Mouse (Mus musculus) embryonic facial prominence, embryonic 10.5 days (tissue): ENCODE data around the gene Mrpl28. TPM values are rescaled to one million over a fixed set of nuclear protein-coding genes. Genes with fewer than 3 reads are reported as not detected.
A peak's percentile ranks its signal among the peaks of the same experiment; 100 is the strongest.

Experiments
- DNase-seq: peaks from one replicate; pipeline ENCODE4 v3.0.0-alpha.2; 2017; ENCODE audit warnings: low spot score
- H3K27ac ChIP-seq: fragments of 300-500 bp; sonication (generic); replicated peaks from 2 replicates; pipeline ENCODE4 v1.5.1; 2016; ENCODE audit warnings: mild to moderate bottlenecking
- H3K27me3 ChIP-seq: fragments of 300-500 bp; sonication (generic); replicated peaks from 2 replicates; pipeline ENCODE4 v1.6.1; 2016; ENCODE audit warnings: low read depth, mild to moderate bottlenecking; ENCODE audit not compliant: poor library complexity, severe bottlenecking
- H3K36me3 ChIP-seq: fragments of 300-500 bp; sonication (generic); replicated peaks from 2 replicates; pipeline ENCODE4 v1.6.1; 2016; ENCODE audit warnings: mild to moderate bottlenecking, moderate library complexity
- H3K4me1 ChIP-seq: fragments of 300-500 bp; sonication (generic); 2 replicates; pipeline ENCODE4 v1.6.1; 2016
- H3K4me3 ChIP-seq: fragments of 300-500 bp; sonication (generic); 2 replicates; pipeline ENCODE4 v1.5.1; 2016; ENCODE audit warnings: mild to moderate bottlenecking, moderate library complexity
- H3K9me3 ChIP-seq: fragments of 300-500 bp; sonication (generic); 2 replicates; pipeline ENCODE4 v1.6.1; 2016; ENCODE audit warnings: mild to moderate bottlenecking
- WGBS: fragments of 180-500 bp; shearing (Covaris S2); methylation state at CpG from one replicate; pipeline ENCODE4 v1.1.7; 2016; 5-methylcytosine and 5-hydroxymethylcytosine counted together
- polyA plus RNA-seq: library from polyadenylated mRNA; unstranded; fragments of >200 nt; fragmentation: Nextera tagmentation; extraction: Ambion mirVana; gene quantifications from 2 replicates; pipeline ENCODE4 v1.2.1, GENCODE M21; 2016

Gene Mrpl28
- polyA plus RNA-seq, 1 experiment from 2014 or later: 289 TPM

- peaks cover 49% of the 10 kb centered on the region for H3K27me3 ChIP-seq
- WGBS: 52% methylated on average over 33 of the region's 33 CpGs
- H3K4me1 ChIP-seq: peaks cover 27% of the 10 kb centered on the region
- peak overlapping the region; percentile 46; the same call in 1 of the 2 replicates for H3K27ac ChIP-seq
- H3K9me3 ChIP-seq: no peaks in the 10 kb centered on the region
- H3K4me3 ChIP-seq: peak overlapping the region; percentile 8; the same call in 1 of the 2 replicates
- peak; percentile 74 for DNase-seq
- peaks cover 2% of the 10 kb centered on the region for H3K36me3 ChIP-seq
Measured at GRCm38 (mm10) chr17:26119766-26120710, 3.3 kb upstream of the Mrpl28 start.

DNA sequence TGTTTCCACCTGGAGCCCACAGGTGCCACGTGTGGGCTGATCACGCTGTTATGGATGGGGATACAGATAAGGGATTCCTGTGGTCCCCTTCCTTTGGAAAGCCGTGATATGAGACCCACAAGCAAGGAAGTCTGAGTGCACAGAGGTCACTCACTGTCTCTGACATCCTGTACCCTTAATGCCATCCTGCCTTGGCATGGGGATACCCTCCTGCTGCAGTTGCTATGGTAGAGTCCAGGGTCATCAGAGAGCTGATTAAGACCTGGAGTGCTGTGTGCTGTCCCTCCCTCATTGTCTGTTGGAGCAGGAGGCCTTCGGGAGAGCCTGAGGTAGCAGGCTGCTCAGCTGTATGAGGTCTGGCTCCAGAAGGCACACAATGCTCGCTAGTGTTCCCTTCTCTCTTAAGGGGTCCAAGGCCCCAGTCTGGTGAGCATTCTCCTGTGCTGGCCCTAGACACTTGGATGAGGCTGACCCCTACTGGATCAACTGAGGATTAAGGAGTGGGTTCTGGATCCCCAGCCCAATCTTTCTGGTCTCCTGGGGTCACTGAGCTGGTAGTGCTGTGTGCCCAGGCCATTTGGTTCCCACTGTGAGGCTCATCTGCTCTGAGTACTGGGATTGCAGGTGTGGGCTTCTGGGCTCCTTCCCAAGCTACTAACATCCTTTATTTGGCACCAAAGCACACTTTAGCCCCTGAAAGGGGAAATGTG lies 714 bp upstream of the Mrpl28 start:
- H3K27me3 ChIP-seq: peaks cover 23% of the 10 kb centered on the region
- peaks cover 28% of the 10 kb centered on the region for H3K36me3 ChIP-seq
- H3K27ac ChIP-seq: peak overlapping the region; percentile 15; the same call in 1 of the 2 replicates
- H3K4me1 ChIP-seq: peaks cover 31% of the 10 kb centered on the region
- WGBS: 54% methylated on average over 5 of the region's 5 CpGs
- peak overlapping the region; percentile 98; the same call in 1 of the 2 replicates for H3K4me3 ChIP-seq
- H3K9me3 ChIP-seq: no peaks in the 10 kb centered on the region
- DNase-seq: no peak

GRCm38 (mm10) chr17:26124560-26124959 lies 1.3 kb downstream of the Mrpl28 start:
- 90% methylated on average over 7 of the region's 7 CpGs for WGBS
- no peaks in the 10 kb centered on the region for H3K9me3 ChIP-seq
- peak overlapping the region; percentile 98 for H3K4me3 ChIP-seq
- H3K27ac ChIP-seq: no peak overlapping the region
- peaks cover 47% of the 10 kb centered on the region for H3K36me3 ChIP-seq
- DNase-seq: no peak
- H3K4me1 ChIP-seq: peaks cover 31% of the 10 kb centered on the region
- peaks cover 4% of the 10 kb centered on the region for H3K27me3 ChIP-seq

DNA sequence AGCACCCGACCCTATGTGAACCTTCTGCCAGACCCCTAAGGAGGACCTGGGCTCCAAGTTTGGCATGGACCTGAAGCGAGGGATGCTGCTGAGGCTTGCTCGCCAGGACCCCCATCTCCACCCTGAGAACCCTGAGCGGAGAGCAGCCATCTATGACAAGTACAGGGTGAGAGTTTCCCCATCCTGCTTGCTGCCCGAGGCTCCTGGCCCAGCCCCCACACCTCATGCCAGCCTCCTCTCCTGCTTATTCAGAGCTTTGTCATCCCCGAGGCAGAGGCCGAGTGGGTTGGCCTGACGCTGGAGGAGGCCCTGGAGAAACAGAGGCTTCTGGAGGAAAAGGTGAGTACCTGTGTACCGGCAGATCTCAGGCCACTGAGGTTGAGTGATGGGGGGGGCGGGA lies 1.9 kb downstream of the Mrpl28 start:
- DNase-seq: no peak
- Histone ChIP-seq H3K27me3 (no peaks in the 10 kb centered on the region), H3K36me3 (peaks cover 54% of the 10 kb centered on the region), H3K4me3 (peak overlapping the region; percentile 98; the same call in 1 of the 2 replicates), H3K4me1 (peaks cover 27% of the 10 kb centered on the region), H3K27ac (no peak overlapping the region), H3K9me3 (no peaks in the 10 kb centered on the region)
- 90% methylated on average over 10 of the region's 10 CpGs for WGBS

DNA sequence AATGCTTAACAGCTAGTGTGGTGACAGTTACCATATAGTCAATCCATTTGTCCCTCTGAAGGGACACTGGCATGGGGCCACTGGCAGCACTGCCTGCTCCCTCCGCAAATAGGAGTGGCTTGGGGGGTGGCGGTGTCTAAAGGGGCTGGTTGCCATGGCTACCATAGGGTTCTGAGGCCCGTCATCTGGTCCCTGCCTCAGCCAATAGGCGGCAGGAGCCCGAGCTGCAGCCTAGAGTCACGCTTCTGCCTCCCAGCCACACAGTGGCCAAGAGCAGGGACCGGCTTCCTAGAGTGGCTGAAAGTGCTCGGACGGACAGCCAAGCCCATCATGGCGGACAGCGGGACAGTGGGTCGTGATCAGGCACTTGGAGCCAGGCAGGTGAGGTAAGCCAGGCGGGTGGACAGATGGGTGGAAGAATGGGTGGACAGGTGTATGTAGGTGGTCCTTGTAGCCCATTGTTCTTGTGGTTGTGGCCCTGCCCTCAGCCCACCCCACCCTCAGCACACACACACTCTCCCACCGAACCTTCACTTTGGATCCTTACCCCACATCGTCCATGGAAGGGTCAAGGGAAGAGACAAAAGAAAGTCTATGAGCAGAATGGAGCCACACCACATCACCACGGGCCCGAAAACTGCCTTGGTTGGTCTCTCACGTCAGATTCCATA lies 7.9 kb downstream of the Mrpl28 start:
- no peak for DNase-seq
- no peaks in the 10 kb centered on the region for H3K9me3 ChIP-seq
- H3K36me3 ChIP-seq: peaks cover 76% of the 10 kb centered on the region
- 0 out of 2 replicates have a peak, but pooled peaks cover 2% of the 10 kb centered on the region for H3K4me1 ChIP-seq
- WGBS: 87% methylated on average over 18 of the region's 18 CpGs
- H3K27ac ChIP-seq: no peak overlapping the region
- no peaks in the 10 kb centered on the region for H3K27me3 ChIP-seq
- no peak overlapping the region for H3K4me3 ChIP-seq

DNA sequence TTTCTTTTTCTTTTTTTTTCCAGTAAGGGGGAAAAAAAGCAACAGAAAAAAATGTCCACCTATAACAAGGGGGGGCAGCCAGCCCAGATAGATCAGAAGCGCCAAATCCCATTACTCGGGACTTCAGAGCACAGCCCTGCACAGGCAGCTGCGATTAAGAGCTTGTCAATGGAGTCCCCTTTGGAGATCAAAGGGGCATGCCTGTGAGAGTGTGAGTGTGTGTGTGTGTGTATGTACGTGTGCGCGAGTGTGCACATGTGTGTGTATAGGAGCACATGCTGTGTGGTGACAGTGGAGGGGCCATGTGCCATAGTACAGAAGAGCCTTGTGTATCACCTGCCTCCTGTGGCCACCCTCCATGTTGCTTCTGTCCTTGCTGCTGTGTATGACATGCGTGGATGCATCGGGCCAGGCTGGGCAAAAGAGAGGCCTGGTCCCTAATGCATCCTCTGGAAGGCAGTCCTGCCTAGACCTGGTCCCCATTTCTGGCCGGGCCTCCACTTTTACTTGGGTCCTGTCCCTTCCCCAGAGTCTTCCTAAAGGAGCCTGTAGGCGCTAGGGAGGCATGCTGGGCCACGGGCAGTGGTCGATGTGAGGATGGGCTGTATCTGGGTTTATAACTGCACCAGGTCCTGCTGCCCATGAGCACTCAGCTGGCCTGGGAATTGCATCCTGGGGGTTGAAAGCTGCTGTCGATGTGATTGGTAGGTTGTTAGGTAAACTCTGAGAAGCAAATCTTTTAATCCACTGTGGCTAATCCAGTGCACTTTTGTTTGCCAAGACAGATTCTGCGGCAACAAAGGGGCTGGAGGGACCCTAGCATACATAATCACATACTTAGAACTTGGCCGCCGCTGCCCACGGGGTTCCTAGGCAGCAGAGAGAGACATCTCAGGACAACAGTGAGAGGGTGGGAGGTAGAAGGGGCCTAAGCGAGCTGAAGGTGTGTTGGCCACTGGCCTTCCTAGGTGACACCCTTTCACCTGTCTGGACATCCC lies 8.9 kb downstream of the Mrpl28 start:
- Histone ChIP-seq H3K27me3 (no peaks in the 10 kb centered on the region), H3K27ac (no peak overlapping the region), H3K36me3 (peaks cover 66% of the 10 kb centered on the region), H3K9me3 (no peaks in the 10 kb centered on the region), H3K4me1 (peaks cover 3% of the 10 kb centered on the region; the same call in 1 of the 2 replicates), H3K4me3 (0 out of 2 replicates have a peak overlapping the region, but pooled peaks have one; percentile 3)
- no peak for DNase-seq
- 90% methylated on average over 18 of the region's 18 CpGs for WGBS

DNA sequence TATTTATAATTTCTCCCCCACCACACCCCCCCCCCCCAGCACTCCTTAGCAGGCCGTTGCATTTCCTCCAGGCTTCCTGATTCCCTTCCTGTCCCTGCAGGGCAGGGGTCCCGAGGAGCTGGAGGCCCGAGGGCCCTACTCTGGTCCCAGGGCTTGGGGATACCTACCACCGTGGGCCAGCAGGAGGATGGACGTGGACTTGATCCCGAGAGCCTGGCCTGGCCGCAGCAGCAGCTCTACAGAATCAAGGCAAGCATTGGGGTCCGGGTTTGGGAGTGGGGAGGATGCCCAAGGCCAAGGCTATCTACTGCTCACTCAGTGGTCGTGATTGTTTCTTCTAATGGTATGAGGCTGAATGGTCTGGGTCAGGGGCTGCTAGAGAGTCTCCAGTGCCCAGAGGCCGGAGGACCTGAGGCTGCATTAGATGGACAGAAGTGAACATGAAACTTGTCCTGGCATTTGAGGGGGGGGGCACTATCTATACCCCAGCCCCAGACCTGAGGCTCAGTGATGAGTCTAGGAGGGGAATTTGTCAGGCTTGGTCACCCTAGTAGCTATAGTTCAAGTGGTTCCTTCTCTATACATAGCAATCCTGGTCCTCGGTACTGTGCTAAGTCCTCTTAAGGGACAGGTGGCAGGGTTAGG lies 13.9 kb downstream of the Mrpl28 start:
- Histone ChIP-seq H3K4me3 (peak overlapping the region; percentile 91; the same call in 1 of the 2 replicates), H3K27me3 (no peaks in the 10 kb centered on the region), H3K36me3 (peaks cover 21% of the 10 kb centered on the region), H3K4me1 (peaks cover 35% of the 10 kb centered on the region), H3K9me3 (no peaks in the 10 kb centered on the region), H3K27ac (no peak overlapping the region)
- 88% methylated on average over 11 of the region's 11 CpGs for WGBS
- no peak for DNase-seq

DNA sequence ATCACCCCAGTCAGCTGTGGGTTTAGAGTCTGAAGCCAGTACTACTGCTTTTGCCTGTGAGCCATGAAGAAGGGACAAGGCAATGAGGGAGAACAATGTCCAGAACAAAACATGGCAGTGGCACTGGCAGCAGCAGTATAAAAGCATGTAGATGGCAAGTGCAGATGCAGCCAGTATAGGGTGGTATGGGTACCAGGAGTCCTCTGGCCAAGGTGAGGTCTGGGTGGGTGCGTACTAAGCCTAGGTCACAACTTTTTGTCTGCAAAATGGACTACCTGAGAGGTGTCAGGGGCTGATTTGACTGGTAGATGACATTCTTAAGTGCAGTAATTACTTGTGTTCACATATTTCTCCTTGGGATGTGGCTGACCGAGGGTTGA lies 14.4 kb downstream of the Mrpl28 start:
- 75% methylated on average over 2 of the region's 2 CpGs for WGBS
- peak overlapping the region; percentile 93 for H3K27ac ChIP-seq
- no peaks in the 10 kb centered on the region for H3K9me3 ChIP-seq
- H3K27me3 ChIP-seq: no peaks in the 10 kb centered on the region
- H3K36me3 ChIP-seq: peaks cover 21% of the 10 kb centered on the region
- H3K4me1 ChIP-seq: peaks cover 35% of the 10 kb centered on the region
- DNase-seq: no peak
- H3K4me3 ChIP-seq: peak overlapping the region; percentile 91

DNA sequence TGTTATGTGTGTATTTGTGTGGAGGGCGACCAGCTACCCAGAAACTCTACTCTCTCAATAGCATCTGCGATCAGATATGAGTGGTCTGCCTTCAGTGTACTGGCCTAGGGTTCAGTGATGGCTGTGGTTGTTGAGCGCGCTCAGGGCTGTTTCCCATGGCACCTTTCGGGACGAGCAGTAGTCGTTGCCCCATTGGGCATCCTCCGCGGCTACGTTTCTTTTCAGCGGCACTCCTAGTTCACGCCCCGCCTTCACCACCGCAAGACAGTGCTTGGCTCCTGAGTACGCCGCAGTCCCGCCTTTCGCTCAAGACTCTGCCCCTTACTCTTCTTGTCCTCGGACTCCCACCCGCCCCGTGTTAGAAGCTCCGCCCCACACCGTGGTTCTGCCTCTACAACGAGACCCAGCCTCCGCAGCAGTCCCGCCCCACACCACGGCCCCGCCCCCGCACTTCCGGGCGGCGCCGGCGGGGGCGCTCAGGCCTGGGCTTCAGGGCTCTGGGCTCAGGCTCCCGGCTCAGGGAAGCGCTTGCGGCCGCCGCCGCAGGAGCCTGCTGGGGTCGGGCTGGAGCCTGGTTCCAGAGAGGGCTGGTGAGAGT lies 15.0 kb downstream of the Mrpl28 start, which contains the start of gene Axin1:
Gene Axin1 (plus strand): TSS at position 450 of the 598 bp plus-strand sequence.
- DNase-seq: peak; percentile 98

GRCm38 (mm10) chr17:26138901-26139381 lies 15.6 kb downstream of the Mrpl28 start:
- peak; percentile 68 for DNase-seq
- under 1% methylated on average over 58 of the region's 58 CpGs for WGBS

More for the DNA sequence above, 15.0 kb downstream of the Mrpl28 start, which contains the start of gene Axin1:
- Histone ChIP-seq H3K36me3 (peaks cover 23% of the 10 kb centered on the region), H3K27ac (peak within 1 kb of the TSS; percentile 93), H3K4me1 (peaks cover 35% of the 10 kb centered on the region), H3K4me3 (peak within 1 kb of the TSS; percentile 91), H3K27me3 (no peaks in the 10 kb centered on the region), H3K9me3 (no peaks in the 10 kb centered on the region)
- 1% methylated on average over 42 of the region's 42 CpGs for WGBS

More at GRCm38 (mm10) chr17:26138901-26139381, 15.6 kb downstream of the Mrpl28 start:
- Histone ChIP-seq H3K36me3 (peaks cover 25% of the 10 kb centered on the region), H3K9me3 (no peaks in the 10 kb centered on the region), H3K27me3 (no peaks in the 10 kb centered on the region), H3K4me1 (peaks cover 35% of the 10 kb centered on the region), H3K4me3 (peak overlapping the region; percentile 91), H3K27ac (peak overlapping the region; percentile 93)
